Mouse (Mus musculus) neural tube, embryonic 12.5 days (tissue): ENCODE measurements at regions not wholly inside any gene's neighbourhood (a gene's known extent, or its start where the extent isn't known, plus 50 kb on each side); places are given as distances from the start of the nearest gene placed in this dataset.

ENCODE experiments used
- ATAC-seq: fragments of 200-750 bp; cut with Nextera tagmentation; 2 replicates; pipeline ENCODE4 v1.8.0; 2017; ENCODE audit warnings: low read depth, mild to moderate bottlenecking, moderate TSS enrichment, moderate library complexity; ENCODE audit not compliant: low FRiP score
- H3K27ac ChIP-seq: fragments of 300-500 bp; sonication (generic); 2 replicates; pipeline ENCODE4 v1.5.1; 2016
- H3K27me3 ChIP-seq: fragments of 300-500 bp; sonication (generic); replicated peaks from 2 replicates; pipeline ENCODE4 v1.6.1; 2016; ENCODE audit warnings: mild to moderate bottlenecking
- H3K36me3 ChIP-seq: fragments of 300-500 bp; sonication (generic); 2 replicates; pipeline ENCODE4 v1.6.1; 2016; ENCODE audit warnings: mild to moderate bottlenecking
- H3K4me1 ChIP-seq: fragments of 300-500 bp; sonication (generic); 2 replicates; pipeline ENCODE4 v1.6.1; 2016
- H3K4me2 ChIP-seq: fragments of 300-500 bp; sonication (generic); replicated peaks from 2 replicates; pipeline ENCODE4 v1.6.1; 2016; ENCODE audit warnings: mild to moderate bottlenecking
- H3K4me3 ChIP-seq: fragments of 300-500 bp; sonication (generic); 2 replicates; pipeline ENCODE4 v1.5.1; 2016
- H3K9ac ChIP-seq: fragments of 300-500 bp; sonication (generic); 2 replicates; pipeline ENCODE4 v1.6.1; 2016; ENCODE audit warnings: mild to moderate bottlenecking
- H3K9me3 ChIP-seq: fragments of 300-500 bp; sonication (generic); 2 replicates; pipeline ENCODE4 v1.6.1; 2016; ENCODE audit warnings: mild to moderate bottlenecking
- WGBS: fragments of 180-500 bp; shearing (Covaris S2); methylation state at CpG from one replicate; pipeline ENCODE4 v1.1.7; 2016; 5-methylcytosine and 5-hydroxymethylcytosine counted together

DNA sequence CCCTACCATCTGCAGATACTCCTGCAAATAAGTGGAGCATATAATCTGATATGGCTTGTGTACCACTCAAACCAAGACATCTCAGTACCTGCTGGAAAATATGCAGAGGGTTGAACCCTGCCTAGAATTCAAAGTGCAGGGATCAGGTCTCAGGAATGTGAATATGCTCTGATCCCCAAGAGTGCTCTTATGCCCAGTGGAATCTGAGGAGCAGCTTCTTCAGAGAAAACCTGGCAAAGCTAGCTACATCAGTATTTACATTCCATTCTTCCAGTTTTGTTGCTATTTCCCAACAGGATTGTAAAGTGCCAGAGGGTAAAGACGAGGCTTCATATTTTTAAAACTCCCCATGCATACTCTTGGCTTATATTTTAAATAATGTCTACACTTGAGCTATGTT is 77.3 kb upstream of the Rnaseh2b start:
- Histone ChIP-seq H3K4me1 (no peaks in the 10 kb centered on the region), H3K27me3 (no peaks in the 10 kb centered on the region), H3K9me3 (no peaks in the 10 kb centered on the region), H3K27ac (no peak overlapping the region), H3K4me3 (no peak overlapping the region), H3K4me2 (no peak overlapping the region), H3K36me3 (no peaks in the 10 kb centered on the region), H3K9ac (no peak overlapping the region)
- no peak for ATAC-seq
- WGBS: 69% methylated on average over 1 of the region's 1 CpGs

GRCm38 (mm10) chr14:62216995-62217394 is 75.4 kb upstream of the Rnaseh2b start:
- H3K27me3 ChIP-seq: no peaks in the 10 kb centered on the region
- H3K4me1 ChIP-seq: no peaks in the 10 kb centered on the region
- H3K27ac ChIP-seq: no peak overlapping the region
- no peak for ATAC-seq
- H3K4me2 ChIP-seq: no peak overlapping the region
- WGBS: 96% methylated on average over 1 of the region's 1 CpGs
- no peak overlapping the region for H3K9ac ChIP-seq
- H3K36me3 ChIP-seq: no peaks in the 10 kb centered on the region
- H3K4me3 ChIP-seq: no peak overlapping the region
- no peaks in the 10 kb centered on the region for H3K9me3 ChIP-seq

DNA sequence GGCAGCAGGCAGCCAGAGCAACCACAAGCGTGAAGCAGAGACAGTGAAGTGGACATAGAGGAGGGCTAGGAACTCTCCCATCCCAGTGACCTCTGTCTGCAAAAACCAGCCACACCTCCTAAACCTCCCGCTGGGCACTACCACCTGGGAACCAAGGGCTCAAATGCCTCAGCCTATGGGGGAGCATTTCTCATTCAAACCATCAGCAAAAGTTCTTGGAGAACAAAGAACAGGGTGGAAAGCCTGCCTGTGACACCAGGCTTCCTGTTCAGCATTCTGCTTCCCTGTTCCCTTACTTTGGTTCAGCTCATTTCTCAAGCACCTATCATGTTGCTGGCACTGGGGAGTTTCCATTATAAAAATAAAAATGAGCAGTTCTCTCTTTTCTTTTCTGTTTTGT is 74.4 kb upstream of the Rnaseh2b start:
- no peak overlapping the region for H3K4me2 ChIP-seq
- H3K4me1 ChIP-seq: no peaks in the 10 kb centered on the region
- H3K27ac ChIP-seq: no peak overlapping the region
- no peaks in the 10 kb centered on the region for H3K36me3 ChIP-seq
- H3K27me3 ChIP-seq: no peaks in the 10 kb centered on the region
- 69% methylated on average over 2 of the region's 2 CpGs for WGBS
- no peak overlapping the region for H3K4me3 ChIP-seq
- no peak for ATAC-seq
- H3K9me3 ChIP-seq: no peaks in the 10 kb centered on the region
- H3K9ac ChIP-seq: no peak overlapping the region

DNA sequence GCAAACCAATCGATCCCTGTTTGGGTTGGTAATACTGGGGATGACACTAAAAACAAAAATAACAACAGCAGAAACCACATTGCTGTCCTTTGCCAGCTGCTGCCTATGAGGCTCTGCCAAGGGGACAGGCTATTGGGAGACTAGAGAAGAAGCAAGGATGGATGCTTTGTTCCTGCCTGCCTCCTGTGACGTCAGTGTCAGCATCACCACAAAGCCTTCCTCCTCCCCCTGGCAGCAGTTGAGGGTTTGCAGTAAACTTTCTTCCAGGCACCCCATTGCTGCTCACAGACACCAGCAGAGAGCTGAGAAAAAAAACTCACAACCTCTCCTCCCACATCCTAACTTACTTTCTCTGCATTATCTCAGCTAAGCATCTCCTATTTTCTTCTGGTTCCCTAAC is 73.7 kb upstream of the Rnaseh2b start:
- Histone ChIP-seq H3K4me3 (no peak overlapping the region), H3K4me1 (no peaks in the 10 kb centered on the region), H3K9me3 (no peaks in the 10 kb centered on the region), H3K9ac (no peak overlapping the region), H3K4me2 (no peak overlapping the region), H3K27me3 (no peaks in the 10 kb centered on the region), H3K27ac (no peak overlapping the region), H3K36me3 (no peaks in the 10 kb centered on the region)
- no peak for ATAC-seq
- 49% methylated on average over 2 of the region's 2 CpGs for WGBS

- Histone ChIP-seq H3K36me3 (no peaks in the 10 kb centered on the region), H3K4me2 (no peak overlapping the region), H3K4me1 (no peaks in the 10 kb centered on the region), H3K9ac (no peak overlapping the region), H3K4me3 (no peak overlapping the region), H3K27me3 (no peaks in the 10 kb centered on the region), H3K27ac (no peak overlapping the region), H3K9me3 (no peaks in the 10 kb centered on the region)
- ATAC-seq: no peak
- 92% methylated on average over 4 of the region's 4 CpGs for WGBS
These were observed 71.6 kb upstream of the Rnaseh2b start for GRCm38 (mm10) chr14:62220770-62221169.
